Mouse (Mus musculus): ENCODE results near the gene Znhit6.

The Znhit6 gene

DNA sequence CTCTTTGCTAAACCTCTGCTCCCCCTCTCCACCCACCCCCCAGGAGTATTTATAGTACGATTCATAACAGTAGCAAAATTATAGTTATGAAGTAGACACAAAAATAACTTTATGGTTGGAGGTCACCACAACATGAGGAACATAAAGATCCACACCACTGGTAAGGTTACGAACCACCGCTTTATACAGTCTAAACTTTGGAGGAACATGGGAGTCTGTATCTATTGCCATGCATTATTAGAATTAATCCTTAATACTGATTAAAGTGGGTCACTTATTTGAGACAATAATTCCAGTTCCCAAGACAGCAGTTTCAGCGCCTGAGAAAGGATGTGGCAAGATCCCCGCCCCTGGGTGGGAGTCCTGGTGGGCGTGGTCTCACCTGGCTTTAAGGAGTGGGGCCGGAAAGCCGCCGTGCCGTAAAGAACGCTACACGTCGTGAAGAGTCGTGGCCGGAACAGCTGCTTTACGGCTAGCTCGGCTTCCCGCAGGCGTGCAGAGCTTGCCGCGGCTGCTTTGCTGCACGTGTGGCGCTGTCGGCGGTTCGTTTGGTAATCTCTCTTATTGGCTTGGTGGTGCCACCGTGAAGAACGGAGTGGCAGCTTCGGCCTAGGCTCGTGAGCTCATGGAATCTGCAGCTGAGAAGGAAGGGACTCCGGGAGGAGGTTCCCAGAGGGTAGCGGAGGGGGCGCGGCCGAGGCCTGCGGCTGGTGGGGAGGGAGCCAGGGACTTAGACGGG is at the start of gene Znhit6:
Znhit6 (plus strand) TSS at position 463 of the 739 bp plus-strand sequence.
- peak; percentile 87 to 92 for DNase-seq (ENCODE audit: low spot score in 2 of 2)

DNA sequence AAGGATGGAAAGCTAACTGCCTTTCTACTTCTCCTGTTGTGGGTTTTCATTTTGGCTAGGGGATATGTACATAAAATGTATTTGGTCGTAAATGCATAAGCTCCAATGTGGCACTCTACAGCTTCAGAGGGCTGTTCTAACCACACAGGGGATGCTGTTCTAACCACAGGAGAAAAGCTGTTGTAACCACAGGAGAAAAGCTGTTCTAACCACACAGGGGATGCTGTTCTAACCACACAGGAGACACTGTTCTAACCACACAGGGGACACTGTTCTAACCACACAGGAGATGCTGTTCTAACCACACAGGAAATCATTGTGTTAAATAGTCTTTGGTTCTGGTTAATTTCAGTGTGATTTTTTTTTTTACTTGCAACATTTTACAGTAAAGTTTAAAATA is 38.1 kb upstream of the Znhit6 start:
- DNase-seq (ENCODE audit: low spot score in 2 of 2), result no peak

DNA sequence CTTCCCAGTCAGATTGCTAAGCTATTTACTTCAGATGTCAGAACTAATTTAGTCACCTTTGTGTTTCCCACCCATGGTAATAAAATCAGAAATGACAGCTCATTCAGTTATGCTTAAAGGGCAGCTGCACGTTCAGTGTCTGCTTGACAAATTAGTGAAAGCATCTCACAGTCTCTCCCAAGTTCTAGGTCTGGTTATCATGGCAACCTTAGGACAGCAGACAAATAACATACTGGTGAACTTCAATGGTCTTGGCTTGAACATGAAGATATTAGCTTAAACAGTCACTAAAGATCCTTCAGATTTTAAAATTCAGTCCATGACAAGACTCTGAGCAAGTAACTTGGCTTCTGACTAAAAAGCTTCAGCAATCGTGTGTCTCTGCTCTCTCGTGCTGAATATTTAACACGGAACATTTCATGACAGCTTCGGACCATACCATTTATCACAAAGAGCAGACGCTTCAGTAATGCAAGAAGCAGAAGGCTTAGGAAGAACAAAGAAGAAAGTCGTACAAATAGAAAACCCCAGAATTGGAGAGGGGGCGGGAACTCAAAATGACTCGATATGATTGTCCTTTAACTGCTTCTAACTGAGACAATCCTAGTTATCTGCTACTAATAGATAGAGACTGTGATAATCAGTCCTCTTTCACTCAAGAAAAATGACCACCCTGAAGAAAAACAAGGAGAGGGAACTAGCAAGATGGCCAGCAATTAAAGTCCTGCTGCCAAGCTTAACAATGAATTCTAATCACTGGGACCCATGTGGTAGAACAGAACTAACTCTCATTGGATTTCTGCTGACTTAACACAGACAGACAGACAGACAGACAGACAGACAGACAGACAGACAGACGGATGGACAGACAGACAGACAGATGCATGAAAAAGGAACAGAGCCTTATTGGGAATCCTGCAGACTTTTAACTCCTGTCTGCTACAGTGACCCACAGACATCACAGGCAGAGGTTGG is 27.3 kb upstream of the Znhit6 start:
- DNase-seq (ENCODE audit: low spot score in 2 of 2), result no peak

DNA sequence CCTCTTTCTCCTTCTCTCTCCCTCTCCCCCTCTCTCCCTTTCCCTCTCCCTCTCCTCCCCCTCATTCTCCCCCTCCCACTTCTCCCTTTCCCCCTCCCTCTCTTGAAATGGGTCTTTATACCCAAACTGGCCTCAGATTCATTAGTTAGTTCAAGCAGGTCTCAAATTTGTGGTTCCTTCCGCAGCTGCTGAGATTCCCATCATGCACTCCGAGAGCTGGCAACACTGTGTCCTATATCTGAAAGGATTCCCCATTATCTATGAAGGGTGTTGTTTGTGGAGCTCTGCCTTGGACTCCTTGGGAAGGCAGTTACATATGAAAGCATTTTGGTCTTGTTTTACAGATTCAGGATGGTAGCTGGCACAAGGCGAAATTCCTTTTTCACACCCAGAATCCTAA is 25.8 kb upstream of the Znhit6 start:
- DNase-seq (ENCODE audit: low spot score in 2 of 2), result no peak

DNA sequence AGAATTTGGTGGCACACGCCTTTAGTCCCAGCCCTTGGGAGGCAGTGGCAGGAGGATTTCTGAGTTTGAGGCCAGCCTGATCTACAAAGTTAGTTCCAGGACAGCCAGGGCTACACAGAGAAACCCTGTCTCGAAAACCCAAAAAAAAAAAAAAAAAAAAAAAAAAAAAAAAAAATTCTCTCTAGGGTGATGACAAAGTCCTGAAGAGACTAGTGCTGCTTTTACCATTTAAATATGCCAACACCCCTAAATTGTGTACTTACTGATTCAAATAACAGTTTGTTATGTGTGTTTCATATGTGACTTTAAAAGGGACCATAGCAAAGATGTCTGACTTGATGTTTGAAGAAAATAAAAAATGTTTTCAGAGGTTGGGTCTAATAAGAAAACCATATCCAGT is 21.6 kb upstream of the Znhit6 start:
- no peak for DNase-seq (ENCODE audit: low spot score in 2 of 2)

DNA sequence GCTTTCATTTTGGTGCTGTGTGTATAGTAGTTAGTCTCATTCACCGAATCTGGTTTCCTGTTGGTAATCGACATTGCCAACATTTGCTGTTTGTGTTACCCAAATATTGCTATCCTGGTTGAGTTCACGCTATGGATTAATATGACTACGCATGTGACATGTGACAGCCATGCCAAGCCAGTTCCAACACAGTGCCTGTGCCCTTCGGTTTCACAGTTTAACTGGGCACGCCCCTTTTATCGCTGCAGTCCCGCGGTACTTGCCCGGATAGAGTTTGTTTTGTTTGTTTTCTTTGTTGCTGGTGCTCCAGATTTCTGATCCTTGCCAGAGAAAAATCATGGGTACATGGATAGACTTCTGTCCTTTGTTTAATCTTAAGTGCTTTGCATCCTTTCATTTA is 19.8 kb upstream of the Znhit6 start:
- DNase-seq (ENCODE audit: low spot score in 2 of 2), result no peak

DNA sequence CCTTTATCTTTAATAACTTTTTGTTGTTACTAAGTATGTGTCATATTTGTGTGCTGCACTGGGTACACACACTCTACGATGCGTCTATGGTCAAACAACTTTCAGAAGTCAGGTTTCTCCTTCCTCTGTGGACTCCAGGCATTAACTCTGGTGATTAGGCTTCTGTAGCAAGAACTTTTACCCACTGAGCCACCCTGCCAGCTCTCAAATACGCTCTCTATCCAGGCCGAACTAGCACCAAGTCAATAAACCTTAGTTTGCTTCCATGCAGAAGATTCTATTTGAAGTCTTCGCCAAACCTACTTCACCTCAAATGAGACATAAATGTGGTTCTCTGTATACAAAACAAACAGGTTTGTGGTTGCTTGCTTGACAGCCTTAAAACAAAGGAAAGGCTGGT is 16.3 kb upstream of the Znhit6 start:
- no peak for DNase-seq (ENCODE audit: low spot score in 2 of 2)

DNA sequence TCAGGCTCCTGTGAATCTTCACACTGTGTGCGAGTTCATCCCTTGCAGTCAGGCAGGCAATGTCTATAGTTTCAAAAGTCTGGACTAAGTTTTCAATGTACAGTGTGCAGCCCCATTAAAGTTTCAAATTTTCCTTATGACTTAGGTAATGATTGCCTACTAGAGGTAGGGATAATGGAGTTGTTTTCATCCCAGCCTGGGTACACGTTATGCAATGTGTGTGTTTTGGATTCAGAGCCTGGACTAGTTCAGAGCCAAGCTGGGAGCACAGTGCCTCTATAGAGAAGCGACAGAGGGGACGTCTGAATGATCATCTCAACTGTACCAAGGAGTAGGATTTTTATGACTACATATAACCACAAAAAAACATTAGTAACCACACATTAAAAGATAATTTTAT is 15.9 kb upstream of the Znhit6 start:
- DNase-seq (ENCODE audit: low spot score in 2 of 2), result no peak

DNA sequence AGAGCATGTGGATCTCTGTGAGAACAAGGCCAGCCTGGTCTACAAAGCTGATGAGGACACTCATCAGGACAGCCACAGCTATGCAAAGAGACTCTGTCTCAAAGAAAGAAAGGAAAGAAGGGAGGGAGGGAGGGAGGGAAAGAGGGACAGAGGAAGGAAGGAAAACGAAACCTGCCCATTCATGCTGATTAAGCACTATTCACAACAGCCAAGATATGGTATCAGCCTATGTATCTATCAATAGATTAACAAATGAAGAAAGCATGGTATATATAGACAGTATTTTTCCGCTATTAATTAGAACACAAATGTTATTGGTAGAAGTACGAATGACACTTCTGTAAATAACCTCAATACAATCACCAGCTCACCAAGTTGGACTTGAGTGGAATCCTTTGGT is 1.5 kb upstream of the Znhit6 start:
- no peak for DNase-seq (ENCODE audit: low spot score in 2 of 2)

DNA sequence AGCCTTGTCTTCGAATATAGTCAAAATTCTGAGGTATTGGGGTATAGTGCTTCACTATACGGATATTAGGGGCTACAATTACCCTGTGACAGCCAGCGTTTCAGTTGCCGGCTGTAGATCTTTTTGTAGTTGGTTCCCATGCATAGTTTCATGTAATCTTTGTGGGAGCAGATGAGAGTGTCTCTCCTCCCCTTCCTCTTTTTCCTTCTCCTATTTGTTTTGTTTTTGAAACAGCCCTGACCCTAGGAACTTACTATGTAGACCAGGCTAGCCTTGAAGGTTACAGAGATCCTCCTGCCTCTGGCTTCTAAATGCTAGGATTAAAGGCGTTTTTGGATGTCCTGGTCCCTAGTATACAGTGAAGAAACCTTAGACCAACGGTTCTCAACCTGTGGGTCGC is 665 bp upstream of the Znhit6 start:
- no peak for DNase-seq (ENCODE audit: low spot score in 2 of 2)

DNA sequence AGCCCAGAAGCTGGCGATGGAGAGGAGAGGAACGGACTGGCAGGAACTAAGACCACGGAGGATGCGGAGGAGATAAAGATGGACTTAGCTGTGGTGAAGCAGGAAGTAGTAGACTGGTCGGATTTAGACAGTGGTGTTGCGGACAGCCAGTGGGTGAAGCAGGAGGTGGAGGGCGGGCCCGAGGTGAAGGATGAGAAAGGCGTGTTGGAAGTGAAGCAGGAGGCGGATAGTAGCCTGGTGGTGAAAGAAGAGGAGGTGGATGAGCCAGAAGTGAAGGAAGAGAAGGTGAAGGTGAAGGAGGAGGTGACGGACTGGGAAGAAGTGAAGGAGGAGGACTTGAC is 447 bp downstream of the Znhit6 start:
- DNase-seq (ENCODE audit: low spot score in 2 of 2), result no peak

DNA sequence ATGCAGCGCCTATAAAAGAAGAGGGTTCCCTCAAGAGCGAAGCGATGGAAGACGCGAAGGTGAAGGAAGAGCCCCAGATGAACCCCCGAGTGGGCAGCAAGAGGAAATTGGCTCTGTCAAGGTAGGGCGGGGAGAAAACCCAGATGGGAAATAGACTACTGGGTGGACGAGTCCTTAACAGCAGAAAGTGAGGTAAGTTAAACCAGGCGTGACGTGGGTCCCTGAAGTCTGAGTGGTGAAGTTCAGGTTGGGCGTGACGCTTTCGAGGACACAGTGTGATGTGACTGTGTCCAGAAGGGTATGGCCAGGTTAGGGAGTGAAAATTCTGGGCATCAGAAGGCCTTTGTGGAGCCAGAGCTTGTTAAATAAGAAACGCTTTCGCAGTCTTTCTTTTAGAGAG is 871 bp downstream of the Znhit6 start:
- no peak for DNase-seq (ENCODE audit: low spot score in 2 of 2)

DNA sequence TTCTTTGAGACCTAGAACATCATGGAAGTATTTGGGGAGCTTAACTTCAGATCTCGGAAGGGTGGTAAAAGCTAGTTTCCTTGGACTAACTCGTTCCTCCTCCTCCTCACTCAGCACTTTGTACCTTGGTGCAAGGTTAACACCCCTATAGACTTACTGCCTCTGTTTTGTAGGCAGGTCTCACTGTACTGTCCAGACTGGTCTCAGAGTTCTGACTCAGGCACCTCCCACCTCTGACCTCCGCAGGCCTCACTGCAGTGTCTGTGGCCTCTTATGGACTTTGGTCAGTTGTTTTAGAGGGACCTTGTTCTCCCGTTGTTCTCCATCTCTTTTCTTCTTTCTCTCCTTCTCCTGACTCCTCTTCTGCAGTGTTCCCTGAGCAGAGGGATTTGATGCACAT is 7.0 kb downstream of the Znhit6 start:
- DNase-seq (ENCODE audit: low spot score in 2 of 2), result no peak

DNA sequence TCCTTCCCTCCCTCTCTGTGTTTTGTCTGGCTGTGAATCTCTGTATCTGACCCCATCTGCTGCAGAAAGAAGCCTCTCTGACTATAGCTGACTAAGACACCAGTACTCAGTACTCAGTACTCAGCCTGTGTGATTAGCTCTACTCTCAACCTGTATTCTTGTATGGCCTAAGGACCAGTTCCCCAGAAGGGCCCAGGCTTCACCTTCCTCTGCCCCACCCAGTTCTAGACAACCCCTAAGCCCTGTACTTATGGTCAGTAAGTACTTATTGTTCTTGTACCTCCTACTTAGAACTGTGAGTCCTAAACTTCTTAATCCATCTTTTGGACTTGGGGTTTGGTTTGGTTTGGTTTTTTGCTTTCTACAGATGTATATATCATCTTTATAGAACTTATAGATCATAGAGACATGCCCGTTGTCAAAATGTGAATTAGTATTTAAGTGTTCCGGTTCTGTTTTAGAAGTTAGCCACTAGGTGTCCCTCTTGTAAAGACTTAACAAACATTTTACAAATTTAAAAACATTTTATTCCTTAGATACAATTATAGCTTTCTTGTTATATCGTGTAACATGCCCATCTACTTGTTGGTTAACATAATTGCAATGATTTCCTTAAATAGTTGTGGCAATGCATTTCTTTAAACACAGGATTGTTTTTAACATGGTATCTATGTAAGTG is 7.7 kb downstream of the Znhit6 start:
- DNase-seq (ENCODE audit: low spot score in 2 of 2), result no peak

DNA sequence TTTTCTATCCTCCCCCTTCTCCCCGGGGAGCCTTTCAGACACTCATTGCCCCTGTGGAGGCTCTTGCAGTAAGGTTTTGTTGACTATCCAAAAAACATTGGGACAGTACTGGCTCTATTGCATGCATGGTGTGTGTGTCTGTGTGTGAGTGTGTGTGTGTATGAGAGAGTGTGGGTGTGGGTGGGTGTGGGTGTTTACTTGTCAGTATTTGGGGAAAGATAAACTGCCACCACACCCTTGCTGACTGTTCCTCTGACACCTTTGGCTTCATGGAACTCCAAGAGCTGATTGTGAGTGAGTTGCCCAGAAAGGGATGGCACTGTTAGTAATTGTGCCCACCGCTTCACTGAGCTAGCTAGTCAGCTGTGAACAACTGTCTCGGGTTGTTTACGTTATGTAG is 14.6 kb downstream of the Znhit6 start:
- no peak for DNase-seq (ENCODE audit: low spot score in 2 of 2)

DNA sequence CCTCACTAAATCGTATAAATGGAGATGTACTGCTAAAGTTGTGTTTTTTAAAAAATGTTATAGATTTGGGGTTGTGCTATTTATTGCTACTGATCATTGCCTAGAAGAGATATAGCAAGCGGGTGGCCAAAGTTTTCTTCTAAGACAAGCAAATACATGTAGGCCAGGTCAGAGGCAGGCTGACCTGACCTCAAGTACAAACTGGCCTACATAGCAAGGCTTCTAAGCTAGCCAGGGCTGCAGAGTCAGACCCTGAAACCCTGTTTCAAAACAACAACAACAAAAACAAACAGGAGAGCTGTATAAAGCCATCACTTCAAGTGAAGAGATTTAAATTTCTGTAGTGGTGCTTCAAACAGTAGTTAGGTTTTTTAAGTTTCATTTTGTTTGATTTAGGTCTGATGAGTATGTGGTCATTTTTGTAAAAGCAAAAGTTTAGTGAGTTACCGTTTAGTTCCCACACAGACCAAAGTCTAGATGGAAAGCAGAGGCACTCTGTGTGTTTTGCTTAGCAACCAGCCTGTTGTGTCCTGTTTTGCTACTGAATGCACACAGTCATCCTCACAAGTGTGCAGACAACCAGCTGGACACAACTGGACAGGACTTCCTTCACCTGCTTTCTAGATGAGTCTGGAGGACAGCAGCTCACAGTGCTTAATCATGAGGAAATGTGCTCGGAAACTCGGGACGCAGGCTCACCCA is 16.0 kb downstream of the Znhit6 start:
- no peak for DNase-seq (ENCODE audit: low spot score in 2 of 2)

DNA sequence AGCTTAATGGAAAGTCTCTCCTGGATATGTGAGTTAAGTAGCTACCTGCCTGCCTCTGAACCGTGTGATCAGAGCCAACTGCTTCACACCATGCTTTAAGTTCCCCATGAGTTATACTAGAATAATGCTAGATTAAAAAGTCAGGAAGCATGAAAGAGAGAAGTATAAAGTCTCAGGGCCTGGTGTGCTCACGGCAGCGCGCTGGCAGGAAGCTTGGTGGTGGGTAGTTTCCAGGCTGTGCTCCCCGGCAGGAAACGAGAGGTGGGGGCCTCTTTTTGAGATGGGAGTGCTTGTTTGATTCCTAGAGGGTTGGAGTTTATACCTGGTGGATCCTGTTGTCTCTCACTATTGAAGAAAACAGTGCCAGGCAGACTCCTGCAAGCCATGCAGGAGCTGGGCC is 19.3 kb downstream of the Znhit6 start:
- no peak for DNase-seq (ENCODE audit: low spot score in 2 of 2)

DNA sequence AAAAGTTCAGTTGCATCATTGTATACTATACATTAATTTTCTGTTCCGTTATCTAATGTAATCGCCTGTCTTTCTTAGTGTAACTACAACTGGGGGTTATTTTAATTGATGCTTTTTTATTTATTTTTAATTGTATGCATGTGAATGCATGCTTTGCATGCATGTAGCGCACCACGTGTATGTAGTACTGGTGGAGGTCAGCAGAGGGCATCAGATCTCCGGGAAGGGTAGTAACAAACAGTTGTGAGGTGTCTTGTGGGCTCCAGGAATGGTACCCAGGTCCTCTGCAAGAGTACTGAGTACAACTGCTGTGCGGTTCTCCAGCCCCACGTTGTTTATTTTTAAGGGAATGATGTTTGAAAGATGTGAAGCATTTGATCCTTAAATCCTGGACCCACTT is 23.1 kb downstream of the Znhit6 start:
- no peak for DNase-seq (ENCODE audit: low spot score in 2 of 2)

DNA sequence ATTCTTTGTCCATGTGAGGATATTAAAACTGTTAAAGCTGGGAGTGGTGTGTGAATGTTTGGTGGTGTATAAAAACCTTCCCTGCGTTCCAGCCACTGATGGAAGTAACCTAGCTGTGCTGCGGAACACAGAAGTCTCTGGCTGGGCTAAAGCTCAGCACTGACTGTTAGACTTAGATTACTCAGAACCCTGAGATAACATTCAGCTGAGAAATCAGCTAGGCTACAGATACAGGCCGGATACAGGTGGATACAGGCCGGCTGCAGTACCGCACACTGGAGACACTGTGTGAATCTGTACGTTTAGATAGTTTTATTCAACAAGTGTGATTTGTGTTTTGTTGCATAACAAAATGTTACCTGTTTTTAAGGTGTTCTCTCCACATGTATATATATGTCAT is 24.8 kb downstream of the Znhit6 start:
- DNase-seq (ENCODE audit: low spot score in 2 of 2), result no peak

DNA sequence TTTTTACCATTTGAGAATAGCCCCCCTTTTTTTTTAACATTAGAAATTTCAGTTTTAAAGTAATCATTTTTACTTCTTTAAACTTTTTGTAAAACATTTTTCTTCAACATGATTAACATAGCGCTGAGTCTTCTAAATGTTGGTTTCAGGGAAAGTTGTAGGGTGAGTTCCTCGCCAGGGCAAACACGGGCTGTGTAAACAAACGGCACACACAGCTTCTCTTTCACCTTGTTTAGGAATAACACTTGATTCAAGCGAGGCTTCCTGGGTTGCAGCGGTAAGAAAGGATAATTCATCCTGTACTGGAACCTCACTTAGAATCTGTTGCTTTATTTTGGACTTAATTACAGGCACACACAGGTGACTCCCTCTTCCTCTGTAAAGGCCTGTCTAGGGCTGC is 25.3 kb downstream of the Znhit6 start:
- DNase-seq (ENCODE audit: low spot score in 2 of 2), result no peak

DNA sequence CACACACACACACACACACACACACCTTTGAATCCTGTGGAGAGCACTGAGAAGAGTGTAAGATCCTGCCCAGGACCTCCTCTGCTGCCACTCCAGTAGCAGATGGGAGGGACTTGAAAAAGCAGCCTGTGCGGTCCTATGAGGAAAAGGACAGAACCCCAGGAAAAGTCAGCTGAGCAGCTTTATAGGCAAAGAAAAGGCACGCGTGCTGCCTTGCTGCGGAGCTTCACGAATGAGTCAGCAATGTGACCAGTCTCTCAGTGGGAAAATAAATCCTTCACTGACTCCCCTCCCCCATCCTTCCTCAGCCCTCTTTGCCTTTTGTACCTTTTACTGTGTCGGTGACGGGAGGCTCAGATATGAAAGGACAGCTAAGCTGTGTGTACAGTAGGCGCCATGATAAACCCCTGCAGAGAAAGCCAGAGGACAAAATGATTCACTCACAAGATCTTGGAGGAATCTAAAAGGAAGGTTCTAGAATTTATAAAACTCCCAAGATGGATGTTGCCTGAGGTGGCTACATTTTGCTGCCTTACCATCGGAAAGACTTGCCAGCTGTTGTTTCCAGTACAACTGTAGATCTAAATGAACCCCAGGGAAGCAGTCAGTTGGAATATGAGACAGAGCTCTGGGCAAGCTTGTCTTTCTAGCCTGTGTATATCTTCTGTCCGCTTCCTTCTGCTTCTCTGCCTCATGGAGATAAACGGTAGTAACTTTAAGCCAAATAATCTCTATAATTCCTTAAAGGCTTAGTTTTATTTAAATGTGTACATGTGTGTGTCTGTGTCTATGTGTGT is 26.6 kb downstream of the Znhit6 start:
- DNase-seq (ENCODE audit: low spot score in 2 of 2), result no peak

All from heart, adult 9 months (tissue).